Mouse (Mus musculus) CH12.LX (cell line): Measurements from ENCODE around the gene Dcaf11.

Source experiments
- CHD1 ChIP-seq: IDR thresholded peaks from 2 replicates; pipeline ENCODE4 v1.6.1; 2012; ENCODE audit warnings: low read depth, low read length, improper control_type of control experiment, inconsistent platforms
- CTCF ChIP-seq, 2 experiments: IDR thresholded peaks in 1 of 2; conservative IDR thresholded peaks in 1 of 2; 2 replicates each; pipeline ENCODE4 v1.5.1; 2011 to 2012; ENCODE audit warnings: low read depth in 2 of 2, low read length in 2 of 2, improper control_type of control experiment in 1 of 2, inconsistent platforms in 1 of 2, mild to moderate bottlenecking in 1 of 2, moderate library complexity in 1 of 2
- ETS1 ChIP-seq: conservative IDR thresholded peaks from 2 replicates; pipeline ENCODE4 v1.6.1; 2012; ENCODE audit warnings: low read depth, mild to moderate bottlenecking, inconsistent platforms, low read length, improper control_type of control experiment, moderate library complexity
- JUND ChIP-seq: conservative IDR thresholded peaks from 2 replicates; pipeline ENCODE4 v1.6.1; 2011; ENCODE audit warnings: low read depth, low read length, improper control_type of control experiment
- MAX ChIP-seq: IDR thresholded peaks from 2 replicates; pipeline ENCODE4 v1.6.1; 2011; ENCODE audit warnings: low read length, improper control_type of control experiment
- MYC ChIP-seq: IDR thresholded peaks from 2 replicates; pipeline ENCODE4 v1.6.1; 2011; ENCODE audit warnings: low read depth, mild to moderate bottlenecking, improper control_type of control experiment, low read length
- NRF1 ChIP-seq: IDR thresholded peaks from 2 replicates; pipeline ENCODE4 v1.6.1; 2014; ENCODE audit warnings: low read depth, mild to moderate bottlenecking, inconsistent platforms, low read length, improper control_type of control experiment, moderate library complexity
- POLR2AphosphoS2 ChIP-seq: IDR thresholded peaks from 2 replicates; pipeline ENCODE4 v1.6.1; 2011; ENCODE audit warnings: low read depth, low read length, improper control_type of control experiment
- UBTF ChIP-seq: IDR thresholded peaks from 2 replicates; pipeline ENCODE4 v1.6.1; 2012; ENCODE audit warnings: low read depth, mild to moderate bottlenecking, inconsistent platforms, low read length, improper control_type of control experiment, moderate library complexity
- ZMIZ1 ChIP-seq: IDR thresholded peaks from 2 replicates; pipeline ENCODE4 v1.6.1; 2012; ENCODE audit warnings: low read depth, mild to moderate bottlenecking, inconsistent platforms, low read length, improper control_type of control experiment
- ZNF384 ChIP-seq: IDR thresholded peaks from 2 replicates; pipeline ENCODE4 v1.6.1; 2012; ENCODE audit warnings: low read depth, low read length, improper control_type of control experiment, inconsistent platforms

DNA sequence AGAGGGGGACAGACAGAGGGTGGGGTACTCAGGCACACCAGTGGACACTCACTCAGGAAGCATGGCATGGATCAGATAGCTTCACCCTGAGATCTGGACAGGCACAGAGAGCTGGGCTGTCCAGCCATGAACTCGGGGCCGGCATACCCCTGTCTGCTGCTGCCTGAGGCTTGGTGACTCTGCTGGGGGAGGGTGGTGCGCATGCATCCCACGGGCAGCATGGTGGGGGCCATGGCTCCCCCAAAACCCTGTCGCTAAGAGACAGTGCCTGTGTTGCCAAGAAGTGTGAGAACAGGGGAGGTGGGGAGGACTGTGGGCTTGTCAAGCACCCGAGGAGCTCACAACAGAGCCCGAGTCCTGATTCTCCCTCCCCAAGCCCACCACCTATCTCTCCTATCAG is 48.8 kb upstream of the Dcaf11 start:
- TF ChIP-seq POLR2AphosphoS2, result no peak
- no peak for TF ChIP-seq CHD1
- TF ChIP-seq ETS1, result no peak
- no peak for TF ChIP-seq CTCF (conservative IDR thresholded peaks at IDR 0.05 in 1 of 2, IDR thresholded peaks at IDR 0.05 in 1 of 2; ENCODE audit: low read depth in 2 of 2, low read length in 2 of 2)
- no peak for TF ChIP-seq UBTF
- no peak for TF ChIP-seq MYC
- no peak for TF ChIP-seq MAX
- no peak for TF ChIP-seq JUND
- TF ChIP-seq NRF1, result no peak
- no peak for TF ChIP-seq ZNF384
- no peak for TF ChIP-seq ZMIZ1
